Mouse (Mus musculus): Measurements from ENCODE around the gene Iqcf5. TPM values are rescaled to one million over a fixed set of nuclear protein-coding genes. Genes with fewer than 3 reads are reported as not detected.

Gene Iqcf5
- polyA plus RNA-seq (2017; shearing (Covaris generic)), result not detected

GRCm38 (mm10) chr9:106514273-106514672 lies at the start of gene Iqcf5:
Gene Iqcf5, plus strand, starts transcription at chr9:106514573.

GRCm38 (mm10) chr9:106465571-106466200 lies 48.7 kb upstream of the Iqcf5 start, which contains the start of gene Gpr62:
Gene Gpr62, minus strand, starts transcription at chr9:106465938.

DNA sequence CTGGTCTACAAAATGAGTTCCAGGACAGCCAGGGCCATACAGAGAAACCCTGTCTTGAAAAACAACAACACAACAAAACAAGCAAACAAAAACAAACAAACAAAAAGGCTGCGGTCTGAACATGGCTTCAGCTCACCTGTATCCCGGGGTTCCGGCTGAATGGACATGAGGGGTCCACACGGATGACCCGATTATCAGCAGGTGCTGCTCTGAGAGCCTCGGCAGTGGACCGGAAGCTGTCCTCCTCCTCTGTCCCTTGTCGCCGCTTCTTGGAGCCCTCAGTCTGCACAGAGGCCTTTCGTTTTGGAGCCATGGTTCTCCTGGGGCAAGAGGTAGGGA lies 38.7 kb upstream of the Iqcf5 start, which contains the start of gene Rrp9:
Gene Rrp9 (plus strand): TSS at position 301 of the 339 bp plus-strand sequence.

DNA sequence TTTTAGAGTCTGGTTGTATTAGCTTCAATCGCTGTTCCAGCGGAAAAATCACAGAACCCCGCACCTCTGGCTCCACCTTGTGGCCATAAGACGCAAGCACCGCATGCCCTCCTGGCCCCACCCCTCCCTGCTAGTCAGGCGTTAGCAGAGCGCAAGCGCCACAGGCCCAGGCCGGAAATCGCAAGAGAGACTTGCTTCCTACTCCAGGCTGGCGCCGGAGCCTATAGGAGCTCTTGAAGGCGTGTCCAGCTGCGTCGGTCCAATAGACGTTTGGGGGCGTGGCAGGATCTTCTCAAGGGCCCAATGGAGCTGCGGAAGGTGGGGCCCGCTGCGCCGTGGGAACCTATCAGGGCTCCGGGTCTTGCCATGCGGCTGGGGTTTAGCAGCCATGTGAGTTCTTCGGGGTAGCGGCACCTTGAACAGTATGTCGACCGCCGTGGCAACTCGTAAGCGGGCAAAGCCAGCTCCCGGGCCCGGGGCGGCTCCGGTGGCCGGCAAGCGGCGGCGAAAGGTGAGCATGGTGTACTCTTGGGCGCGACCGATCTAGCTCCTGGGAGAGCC lies 37.4 kb upstream of the Iqcf5 start, which contains the start of gene Parp3:
Gene Parp3 (minus strand): TSS at position 26 of the 561 bp plus-strand sequence.

GRCm38 (mm10) chr9:106499667-106500066 lies 14.7 kb upstream of the Iqcf5 start, which contains the start of gene Iqcf1:
Gene Iqcf1, plus strand, starts transcription at chr9:106499967.

GRCm38 (mm10) chr9:106561531-106561930 lies 47.2 kb downstream of the Iqcf5 start, which contains the start of gene Iqcf3:
Gene Iqcf3, minus strand, starts transcription at chr9:106561631.

Other genes starting within 250 kb of the Iqcf5 start
- 6.9 TPM for gene Poc1a, start 233.5 kb upstream of the Iqcf5 start, polyA plus RNA-seq (2017; shearing (Covaris generic))
- gene Dusp7, start 145.9 kb upstream of the Iqcf5 start, polyA plus RNA-seq (2017; shearing (Covaris generic)), result 12.0 TPM
- 801 TPM for gene Rpl29, start 85.1 kb upstream of the Iqcf5 start, polyA plus RNA-seq (2017; shearing (Covaris generic))
- 20.7 TPM for gene Acy1, start 76.3 kb upstream of the Iqcf5 start, polyA plus RNA-seq (2017; shearing (Covaris generic))
- 16.0 TPM for gene Abhd14b, start 67.1 kb upstream of the Iqcf5 start, polyA plus RNA-seq (2017; shearing (Covaris generic))
- 23.8 TPM for gene Abhd14a, start 66.9 kb upstream of the Iqcf5 start, polyA plus RNA-seq (2017; shearing (Covaris generic))
- 14.7 TPM for gene Pcbp4, start 61.3 kb upstream of the Iqcf5 start, polyA plus RNA-seq (2017; shearing (Covaris generic))
- gene Gpr62, start 48.6 kb upstream of the Iqcf5 start, polyA plus RNA-seq (2017; shearing (Covaris generic)), result not detected
- gene Rrp9, start 38.6 kb upstream of the Iqcf5 start, polyA plus RNA-seq (2017; shearing (Covaris generic)), result 76.3 TPM
- gene Parp3, start 37.6 kb upstream of the Iqcf5 start, polyA plus RNA-seq (2017; shearing (Covaris generic)), result 96.2 TPM
- gene Iqcf1, start 14.6 kb upstream of the Iqcf5 start, polyA plus RNA-seq (2017; shearing (Covaris generic)), result not detected
- not detected for gene Iqcf3, start 47.1 kb downstream of the Iqcf5 start, polyA plus RNA-seq (2017; shearing (Covaris generic))
- not detected for gene Iqcf4, start 56.4 kb downstream of the Iqcf5 start, polyA plus RNA-seq (2017; shearing (Covaris generic))
- not detected for gene Iqcf6, start 112.0 kb downstream of the Iqcf5 start, polyA plus RNA-seq (2017; shearing (Covaris generic))
- gene Grm2, start 141.5 kb downstream of the Iqcf5 start, polyA plus RNA-seq (2017; shearing (Covaris generic)), result not detected
- 72.8 TPM for gene Tex264, start 171.4 kb downstream of the Iqcf5 start, polyA plus RNA-seq (2017; shearing (Covaris generic))

All from activated CD4-positive, CD25-positive, alpha-beta regulatory T cell, adult 9 weeks (primary cell).